Mouse (Mus musculus) testis, adult 2 months (tissue): ENCODE results near the gene 4933415A04Rik.

Experiments used
- CTCF ChIP-seq: fragments of 200-500 bp; IDR thresholded peaks from 2 replicates; pipeline ENCODE4 v1.5.1; 2012; ENCODE audit warnings: low read depth, mild to moderate bottlenecking, inconsistent platforms, low read length, moderate library complexity; ENCODE audit not compliant: control insufficient read depth, insufficient read depth, insufficient replicate concordance
- POLR2A ChIP-seq: fragments of 200-500 bp; IDR thresholded peaks from 2 replicates; pipeline ENCODE4 v1.6.1; 2012; ENCODE audit warnings: low read depth, mild to moderate bottlenecking, inconsistent platforms, low read length, moderate library complexity; ENCODE audit not compliant: control insufficient read depth

DNA sequence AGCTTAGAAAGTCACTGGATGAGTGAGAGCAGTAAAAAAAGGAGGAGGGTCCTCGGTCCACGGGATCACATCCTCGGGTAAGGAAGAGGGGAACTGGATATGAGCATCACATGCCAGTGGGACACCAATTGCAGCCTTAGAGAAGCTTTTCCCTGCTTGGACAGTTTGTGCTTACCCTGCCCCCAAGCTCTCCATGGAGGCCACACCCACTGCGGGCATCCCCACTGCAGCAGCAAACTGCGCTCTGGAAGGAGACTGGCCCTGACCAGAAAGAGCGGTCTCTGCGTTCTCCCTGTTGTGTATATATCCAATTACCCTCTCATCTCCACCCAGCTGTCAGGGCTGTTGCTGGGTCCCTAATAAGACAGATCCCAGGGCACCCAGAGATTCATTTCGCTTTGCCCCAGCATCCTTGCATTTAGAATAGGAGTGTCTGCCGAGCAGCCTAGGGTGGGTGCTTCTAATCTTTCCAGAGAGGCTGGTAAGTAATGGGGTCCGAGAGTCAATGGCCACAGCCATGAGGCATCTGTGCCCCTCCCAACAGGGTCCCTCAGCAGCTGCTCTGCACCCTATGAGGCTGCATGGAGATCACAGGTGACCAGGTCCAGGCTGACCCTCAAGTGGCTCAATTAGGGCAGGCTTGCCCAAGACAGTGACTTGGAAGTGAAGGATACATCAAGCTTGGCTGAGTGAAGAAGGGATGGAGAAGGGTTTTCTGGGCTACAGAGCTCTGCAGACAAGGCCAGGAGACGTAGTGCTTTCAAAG, 8.9 kb upstream of the 4933415A04Rik start:
- TF ChIP-seq POLR2A = no peak
- TF ChIP-seq CTCF = no peak
